Mouse (Mus musculus): ENCODE data around the gene Bpi. TPM values are rescaled to one million over a fixed set of nuclear protein-coding genes. Genes with fewer than 3 reads are reported as not detected.

The Bpi gene
- polyA plus RNA-seq, 1 experiment from 2014 or later, result not detected

- ATAC-seq (replicated peaks; ENCODE audit: extremely low read depth, insufficient read depth, low FRiP score), result no peak
- no peak overlapping the region for H3K27ac ChIP-seq (ENCODE audit: low read length)
- 74% methylated on average over 6 of the region's 6 CpGs for WGBS
- H3K9me3 ChIP-seq (replicated peaks; ENCODE audit: control insufficient read depth, low read length), result no peaks in the 10 kb centered on the region
- H3K27me3 ChIP-seq (ENCODE audit: control insufficient read depth, insufficient read depth, low read length), result no peaks in the 10 kb centered on the region
- no peak overlapping the region for H3K4me3 ChIP-seq (ENCODE audit: low read length)
- H3K9ac ChIP-seq (ENCODE audit: low read length), result no peak overlapping the region
- no peak overlapping the region for H3K4me2 ChIP-seq (ENCODE audit: low read depth, low read length)
- H3K36me3 ChIP-seq (ENCODE audit: control insufficient read depth, insufficient read depth), result no peaks in the 10 kb centered on the region
- H3K4me1 ChIP-seq (ENCODE audit: control insufficient read depth, insufficient read depth, low read length), result no peaks in the 10 kb centered on the region
These were observed 27.8 kb downstream of the Bpi start for GRCm38 (mm10) chr2:158285655-158286054.

- 0 out of 2 replicates have a peak, but pooled peaks cover 2% of the 10 kb centered on the region for H3K27me3 ChIP-seq (ENCODE audit: control insufficient read depth, insufficient read depth, low read length)
- H3K9me3 ChIP-seq (replicated peaks; ENCODE audit: control insufficient read depth, low read length), result 0 out of 2 replicates have a peak, but pooled peaks cover 3% of the 10 kb centered on the region
- peak; percentile 73 for ATAC-seq (replicated peaks; ENCODE audit: extremely low read depth, insufficient read depth, low FRiP score)
- H3K4me3 ChIP-seq (ENCODE audit: low read length), result no peak overlapping the region
- H3K4me2 ChIP-seq (ENCODE audit: low read depth, low read length), result peak overlapping the region; percentile 9; the same call in 1 of the 2 replicates
- no peaks in the 10 kb centered on the region for H3K36me3 ChIP-seq (ENCODE audit: control insufficient read depth, insufficient read depth)
- no peak overlapping the region for H3K27ac ChIP-seq (ENCODE audit: low read length)
- WGBS, result 36% methylated on average over 9 of the region's 9 CpGs
- H3K9ac ChIP-seq (ENCODE audit: low read length), result no peak overlapping the region
- H3K4me1 ChIP-seq (ENCODE audit: control insufficient read depth, insufficient read depth, low read length), result peaks cover 5% of the 10 kb centered on the region
These were observed 37.8 kb downstream of the Bpi start for GRCm38 (mm10) chr2:158295700-158296099.

- Histone ChIP-seq H3K27me3 (ENCODE audit: control insufficient read depth, insufficient read depth, low read length) (0 out of 2 replicates have a peak, but pooled peaks cover 2% of the 10 kb centered on the region), H3K4me3 (ENCODE audit: low read length) (no peak overlapping the region), H3K9ac (ENCODE audit: low read length) (no peak overlapping the region), H3K4me1 (ENCODE audit: control insufficient read depth, insufficient read depth, low read length) (peaks cover 5% of the 10 kb centered on the region), H3K27ac (ENCODE audit: low read length) (no peak overlapping the region), H3K9me3 (replicated peaks; ENCODE audit: control insufficient read depth, low read length) (0 out of 2 replicates have a peak, but pooled peaks cover 3% of the 10 kb centered on the region), H3K36me3 (ENCODE audit: control insufficient read depth, insufficient read depth) (no peaks in the 10 kb centered on the region), H3K4me2 (ENCODE audit: low read depth, low read length) (no peak overlapping the region)
- 68% methylated on average over 3 of the region's 3 CpGs for WGBS
- ATAC-seq (replicated peaks; ENCODE audit: extremely low read depth, insufficient read depth, low FRiP score), result no peak
These were observed 41.3 kb downstream of the Bpi start for GRCm38 (mm10) chr2:158299203-158299602.

GRCm38 (mm10) chr2:158299731-158300130, 41.8 kb downstream of the Bpi start:
- 0 out of 2 replicates have a peak, but pooled peaks cover 3% of the 10 kb centered on the region for H3K9me3 ChIP-seq (replicated peaks; ENCODE audit: control insufficient read depth, low read length)
- peaks cover 5% of the 10 kb centered on the region for H3K4me1 ChIP-seq (ENCODE audit: control insufficient read depth, insufficient read depth, low read length)
- no peak overlapping the region for H3K9ac ChIP-seq (ENCODE audit: low read length)
- no peak overlapping the region for H3K4me3 ChIP-seq (ENCODE audit: low read length)
- no peak overlapping the region for H3K4me2 ChIP-seq (ENCODE audit: low read depth, low read length)
- H3K27me3 ChIP-seq (ENCODE audit: control insufficient read depth, insufficient read depth, low read length), result 0 out of 2 replicates have a peak, but pooled peaks cover 2% of the 10 kb centered on the region
- H3K36me3 ChIP-seq (ENCODE audit: control insufficient read depth, insufficient read depth), result no peaks in the 10 kb centered on the region
- no peak overlapping the region for H3K27ac ChIP-seq (ENCODE audit: low read length)
- 70% methylated on average over 4 of the region's 4 CpGs for WGBS
- ATAC-seq (replicated peaks; ENCODE audit: extremely low read depth, insufficient read depth, low FRiP score), result no peak

- Histone ChIP-seq H3K4me1 (ENCODE audit: control insufficient read depth, insufficient read depth, low read length) (no peaks in the 10 kb centered on the region; the same call in 1 of the 2 replicates), H3K9ac (ENCODE audit: low read length) (no peak overlapping the region), H3K36me3 (ENCODE audit: control insufficient read depth, insufficient read depth) (no peaks in the 10 kb centered on the region), H3K4me3 (ENCODE audit: low read length) (no peak overlapping the region), H3K27me3 (ENCODE audit: control insufficient read depth, insufficient read depth, low read length) (0 out of 2 replicates have a peak, but pooled peaks cover 2% of the 10 kb centered on the region), H3K27ac (ENCODE audit: low read length) (no peak overlapping the region), H3K9me3 (replicated peaks; ENCODE audit: control insufficient read depth, low read length) (0 out of 2 replicates have a peak, but pooled peaks cover 3% of the 10 kb centered on the region), H3K4me2 (ENCODE audit: low read depth, low read length) (no peak overlapping the region)
- no peak for ATAC-seq (replicated peaks; ENCODE audit: extremely low read depth, insufficient read depth, low FRiP score)
- WGBS, result 78% methylated on average over 3 of the region's 3 CpGs
These were observed 44.9 kb downstream of the Bpi start for GRCm38 (mm10) chr2:158302807-158303206.

DNA sequence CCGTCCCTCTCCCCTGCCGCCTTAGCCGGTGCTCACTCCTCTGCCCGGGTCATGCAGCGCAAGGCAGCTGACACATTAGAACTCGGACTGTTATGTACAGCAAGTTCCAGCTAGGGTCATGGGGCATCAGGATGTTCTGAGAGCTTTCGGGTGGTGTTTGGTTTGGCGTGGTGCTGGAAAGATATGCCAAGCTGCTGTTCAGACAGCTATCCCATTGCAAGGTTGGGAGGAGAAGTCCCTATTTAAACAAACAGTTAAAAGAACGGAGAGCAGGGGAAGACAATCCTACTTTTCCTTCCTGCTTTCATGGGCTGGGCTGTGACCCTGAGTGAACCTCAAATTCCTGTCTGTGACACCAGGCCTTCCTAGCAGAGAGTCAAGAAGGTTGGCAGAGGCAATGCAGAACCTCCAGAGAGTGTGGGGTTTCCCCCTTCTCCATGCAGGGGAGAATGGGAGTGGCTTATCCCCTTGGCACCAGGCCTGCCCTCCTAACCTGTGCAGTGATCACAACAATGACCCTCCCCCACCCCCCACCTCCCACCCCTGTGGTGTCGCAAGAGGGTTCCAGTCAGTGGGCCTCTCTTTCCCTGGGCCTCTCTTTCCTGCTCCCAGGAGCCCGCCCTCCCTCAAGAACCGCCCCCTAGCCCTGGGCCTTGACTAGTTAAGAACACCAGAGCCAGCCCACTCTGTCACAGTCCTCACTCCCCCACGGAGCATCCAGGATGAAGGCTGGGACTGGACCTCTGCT, 48.2 kb downstream of the Bpi start, which contains the start of gene Lbp:
Gene Lbp (plus strand): TSS at position 546 of the 748 bp plus-strand sequence.
- H3K9me3 ChIP-seq (replicated peaks; ENCODE audit: control insufficient read depth, low read length), result no peaks in the 10 kb centered on the region
- WGBS, result 30% methylated on average over 13 of the region's 13 CpGs

GRCm38 (mm10) chr2:158306696-158307049, 48.8 kb downstream of the Bpi start:
- no peaks in the 10 kb centered on the region; the same call in 1 of the 2 replicates for H3K4me1 ChIP-seq (ENCODE audit: control insufficient read depth, insufficient read depth, low read length)
- H3K9me3 ChIP-seq (replicated peaks; ENCODE audit: control insufficient read depth, low read length), result no peaks in the 10 kb centered on the region
- H3K27ac ChIP-seq (ENCODE audit: low read length), result peak overlapping the region; percentile 4; the same call in 1 of the 2 replicates
- peak; percentile 20 for ATAC-seq (replicated peaks; ENCODE audit: extremely low read depth, insufficient read depth, low FRiP score)
- 47% methylated on average over 6 of the region's 6 CpGs for WGBS
- H3K9ac ChIP-seq (ENCODE audit: low read length), result no peak overlapping the region
- H3K27me3 ChIP-seq (ENCODE audit: control insufficient read depth, insufficient read depth, low read length), result no peaks in the 10 kb centered on the region
- peak overlapping the region; percentile 0; the same call in 1 of the 2 replicates for H3K4me2 ChIP-seq (ENCODE audit: low read depth, low read length)
- no peaks in the 10 kb centered on the region for H3K36me3 ChIP-seq (ENCODE audit: control insufficient read depth, insufficient read depth)
- H3K4me3 ChIP-seq (ENCODE audit: low read length), result peak overlapping the region; percentile 20

More for the DNA sequence above, 48.2 kb downstream of the Bpi start, which contains the start of gene Lbp:
- no peaks in the 10 kb centered on the region; the same call in 1 of the 2 replicates for H3K4me1 ChIP-seq (ENCODE audit: control insufficient read depth, insufficient read depth, low read length)
- no peaks in the 10 kb centered on the region for H3K27me3 ChIP-seq (ENCODE audit: control insufficient read depth, insufficient read depth, low read length)
- peak; percentile 83 for ATAC-seq (replicated peaks; ENCODE audit: extremely low read depth, insufficient read depth, low FRiP score)
- H3K4me3 ChIP-seq (ENCODE audit: low read length), result peak within 1 kb of the TSS; percentile 20
- H3K4me2 ChIP-seq (ENCODE audit: low read depth, low read length), result peak within 1 kb of the TSS; percentile 17; the same call in 1 of the 2 replicates
- H3K9ac ChIP-seq (ENCODE audit: low read length), result no peak within 1 kb of the TSS
- H3K36me3 ChIP-seq (ENCODE audit: control insufficient read depth, insufficient read depth), result no peaks in the 10 kb centered on the region
- H3K27ac ChIP-seq (ENCODE audit: low read length), result peak within 1 kb of the TSS; percentile 33

DNA sequence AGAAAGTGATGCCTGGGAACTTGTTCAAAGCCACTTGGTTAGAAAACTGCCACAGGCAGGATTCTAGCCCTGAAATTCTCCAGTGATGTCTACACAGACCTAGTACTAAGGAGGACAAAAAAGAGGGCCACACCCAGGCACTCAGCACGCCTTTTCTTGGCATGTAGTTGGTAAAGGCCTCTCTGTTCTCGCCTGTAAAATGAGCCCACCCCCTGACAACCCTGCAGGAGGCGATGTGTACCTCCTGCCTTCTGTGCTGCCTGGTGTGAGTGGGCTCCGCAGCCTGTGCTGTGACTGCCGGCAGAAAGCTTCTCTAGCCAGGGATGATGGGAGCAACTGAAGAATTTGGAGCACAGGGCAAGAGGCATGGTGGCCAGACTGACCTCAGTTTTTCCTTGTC, 50.4 kb downstream of the Bpi start:
- H3K27ac ChIP-seq (ENCODE audit: low read length), result no peak overlapping the region
- no peak overlapping the region for H3K4me2 ChIP-seq (ENCODE audit: low read depth, low read length)
- H3K9ac ChIP-seq (ENCODE audit: low read length), result no peak overlapping the region
- no peaks in the 10 kb centered on the region for H3K36me3 ChIP-seq (ENCODE audit: control insufficient read depth, insufficient read depth)
- H3K4me3 ChIP-seq (ENCODE audit: low read length), result no peak overlapping the region
- H3K4me1 ChIP-seq (ENCODE audit: control insufficient read depth, insufficient read depth, low read length), result no peaks in the 10 kb centered on the region; the same call in 1 of the 2 replicates
- ATAC-seq (replicated peaks; ENCODE audit: extremely low read depth, insufficient read depth, low FRiP score), result no peak
- no peaks in the 10 kb centered on the region for H3K9me3 ChIP-seq (replicated peaks; ENCODE audit: control insufficient read depth, low read length)
- H3K27me3 ChIP-seq (ENCODE audit: control insufficient read depth, insufficient read depth, low read length), result no peaks in the 10 kb centered on the region
- 53% methylated on average over 5 of the region's 5 CpGs for WGBS

- no peak overlapping the region for H3K9ac ChIP-seq (ENCODE audit: low read length)
- H3K36me3 ChIP-seq (ENCODE audit: control insufficient read depth, insufficient read depth), result no peaks in the 10 kb centered on the region
- no peak overlapping the region for H3K4me3 ChIP-seq (ENCODE audit: low read length)
- H3K4me1 ChIP-seq (ENCODE audit: control insufficient read depth, insufficient read depth, low read length), result no peaks in the 10 kb centered on the region
- no peaks in the 10 kb centered on the region for H3K27me3 ChIP-seq (ENCODE audit: control insufficient read depth, insufficient read depth, low read length)
- no peak overlapping the region for H3K4me2 ChIP-seq (ENCODE audit: low read depth, low read length)
- 75% methylated on average over 1 of the region's 1 CpGs for WGBS
- no peak overlapping the region for H3K27ac ChIP-seq (ENCODE audit: low read length)
- ATAC-seq (replicated peaks; ENCODE audit: extremely low read depth, insufficient read depth, low FRiP score), result no peak
- H3K9me3 ChIP-seq (replicated peaks; ENCODE audit: control insufficient read depth, low read length), result no peaks in the 10 kb centered on the region
These were observed 55.2 kb downstream of the Bpi start for GRCm38 (mm10) chr2:158313089-158313488.

Data from heart, embryonic 16.5 days (tissue).